Mouse (Mus musculus) embryonic fibroblast, embryonic 13.5 days (primary cell): ENCODE data around the gene Hsdl1. TPM values are rescaled to one million over a fixed set of nuclear protein-coding genes. Genes with fewer than 3 reads are reported as not detected.

Experiments
- H3K27ac ChIP-seq: 2 replicates; pipeline ENCODE4 v1.5.1; 2012; ENCODE audit warnings: low read length, control low read depth, inconsistent platforms; ENCODE audit not compliant: insufficient read depth
- H3K4me1 ChIP-seq: 2 replicates; pipeline ENCODE4 v1.6.1; 2011; ENCODE audit warnings: low read length; ENCODE audit not compliant: control insufficient read depth, insufficient read depth
- H3K4me3 ChIP-seq: 2 replicates; pipeline ENCODE4 v1.5.1; 2011; ENCODE audit warnings: mild to moderate bottlenecking, control low read depth, low read length; ENCODE audit not compliant: insufficient read depth
- CTCF ChIP-seq: IDR thresholded peaks from 2 replicates; pipeline ENCODE4 v1.5.1; 2011; ENCODE audit warnings: mild to moderate bottlenecking, control low read depth, low read length, moderate library complexity, borderline replicate concordance; ENCODE audit not compliant: insufficient read depth
- POLR2A ChIP-seq: IDR thresholded peaks from 2 replicates; pipeline ENCODE4 v1.6.1; 2011; ENCODE audit warnings: low read depth, mild to moderate bottlenecking, control low read depth, low read length, moderate library complexity
- polyA plus RNA-seq: library from polyadenylated mRNA; stranded (reverse); fragments of >200 nt; gene quantifications from 2 replicates; pipeline ENCODE4 v1.2.4, GENCODE M21; 2011; ENCODE audit warnings: low read depth; ENCODE audit not compliant: missing spikeins, insufficient read length

Gene Hsdl1
- polyA plus RNA-seq, 1 experiment = 7.5 TPM

DNA sequence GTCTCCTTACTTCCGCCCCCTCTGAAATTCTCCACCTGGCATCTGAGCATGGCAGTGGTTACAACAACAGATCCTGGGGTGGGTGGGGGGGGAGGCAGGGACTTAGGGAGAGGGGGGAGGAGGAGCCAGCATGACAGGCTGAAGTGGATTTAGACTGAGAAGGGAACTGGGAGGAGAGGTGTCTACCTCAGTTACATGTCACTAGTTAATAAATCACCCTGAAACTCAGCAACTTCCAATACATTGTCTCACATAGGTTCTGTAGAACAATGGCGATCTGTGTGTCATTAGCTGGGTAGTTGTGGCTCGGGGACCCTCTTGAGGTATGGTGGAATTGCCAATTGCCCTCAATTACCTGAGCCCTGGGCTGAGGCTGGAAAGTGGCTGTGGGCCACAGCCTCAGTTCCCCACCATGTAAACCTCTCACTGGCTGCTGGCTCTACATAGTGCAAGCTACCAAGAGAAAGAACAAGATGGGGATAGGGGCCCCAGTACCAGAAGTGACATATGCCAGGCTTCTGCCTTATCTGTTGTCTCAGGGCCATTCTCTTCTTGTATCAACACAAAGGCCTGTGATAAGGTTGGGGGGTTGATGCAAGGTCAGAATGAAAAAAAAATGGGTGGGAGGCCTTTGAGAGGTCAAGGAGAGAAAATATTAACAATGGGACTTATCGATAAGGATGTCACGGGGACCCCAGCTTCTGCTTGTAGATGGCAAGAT is 5.6 kb upstream of the Hsdl1 start:
- H3K27ac ChIP-seq = no peak overlapping the region
- TF ChIP-seq CTCF (no peak), POLR2A (no peak)
- H3K4me1 ChIP-seq = no peaks in the 10 kb centered on the region
- no peak overlapping the region for H3K4me3 ChIP-seq

DNA sequence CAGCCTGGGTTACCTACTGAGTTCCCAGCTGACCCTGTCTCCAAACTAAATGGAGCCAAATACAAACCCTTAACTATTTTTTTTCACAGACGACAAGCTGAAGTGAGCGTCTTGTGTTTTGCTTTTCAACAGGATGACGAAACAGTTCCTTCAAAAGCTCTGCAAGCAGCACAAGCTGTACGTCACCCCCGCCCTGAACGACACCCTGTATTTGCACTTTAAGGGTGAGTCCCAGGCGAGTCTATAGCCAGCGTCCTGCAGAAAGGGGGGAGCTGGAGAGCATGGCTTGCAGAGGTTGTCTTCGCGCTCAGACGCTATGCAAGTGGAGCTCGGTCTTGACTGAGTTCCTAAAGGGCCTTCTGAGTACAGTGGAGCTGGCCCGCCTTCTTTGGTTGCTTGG is 4.1 kb upstream of the Hsdl1 start:
- TF ChIP-seq POLR2A (no peak), CTCF (no peak)
- H3K4me3 ChIP-seq = no peak overlapping the region

DNA sequence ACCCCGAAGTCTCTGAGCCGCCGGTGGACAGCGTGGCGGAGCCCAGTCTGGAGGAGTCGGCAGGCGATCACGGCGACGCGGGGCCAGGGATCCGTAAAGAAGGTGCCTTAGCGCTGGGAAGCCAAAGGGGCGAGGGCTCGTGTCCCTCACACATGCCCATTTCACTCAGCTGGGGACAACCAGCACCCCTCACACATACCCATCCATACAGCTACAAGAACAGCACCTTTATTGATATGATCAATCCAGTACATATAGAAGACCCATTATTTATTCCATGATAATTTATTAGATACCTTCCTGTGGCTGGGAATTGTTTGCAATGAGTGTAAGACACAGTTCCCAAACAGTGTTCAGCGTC is 363 bp upstream of the Hsdl1 start:
- Histone ChIP-seq H3K27ac (no peak overlapping the region), H3K4me1 (no peaks in the 10 kb centered on the region), H3K4me3 (peak overlapping the region; percentile 34)
- TF ChIP-seq POLR2A (no peak), CTCF (no peak)

More for the DNA sequence above, 4.1 kb upstream of the Hsdl1 start:
- Histone ChIP-seq H3K27ac (no peak overlapping the region), H3K4me1 (no peaks in the 10 kb centered on the region)

DNA sequence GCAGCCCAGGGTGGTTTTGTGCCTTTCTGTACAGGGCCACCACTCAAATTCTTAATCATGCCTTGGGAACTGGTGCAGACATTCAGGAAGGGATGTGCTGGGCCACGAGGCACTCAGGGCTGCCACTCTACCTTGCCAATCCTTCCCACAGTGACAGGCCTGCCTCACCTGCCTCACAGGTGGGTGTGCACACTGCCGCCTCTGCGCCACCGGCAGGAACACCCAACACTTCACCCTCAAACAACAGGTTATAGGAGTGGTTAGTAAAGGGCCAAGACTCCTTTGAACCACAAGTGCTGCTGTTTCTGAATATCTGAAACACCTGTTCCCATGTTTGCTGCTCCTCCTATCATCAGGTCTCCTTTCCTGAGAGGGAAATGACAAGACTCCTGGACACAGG is 2.6 kb downstream of the Hsdl1 start:
- no peak overlapping the region for H3K4me3 ChIP-seq
- no peak for TF ChIP-seq POLR2A
- TF ChIP-seq CTCF = no peak
- no peak overlapping the region for H3K27ac ChIP-seq
- H3K4me1 ChIP-seq = no peaks in the 10 kb centered on the region

DNA sequence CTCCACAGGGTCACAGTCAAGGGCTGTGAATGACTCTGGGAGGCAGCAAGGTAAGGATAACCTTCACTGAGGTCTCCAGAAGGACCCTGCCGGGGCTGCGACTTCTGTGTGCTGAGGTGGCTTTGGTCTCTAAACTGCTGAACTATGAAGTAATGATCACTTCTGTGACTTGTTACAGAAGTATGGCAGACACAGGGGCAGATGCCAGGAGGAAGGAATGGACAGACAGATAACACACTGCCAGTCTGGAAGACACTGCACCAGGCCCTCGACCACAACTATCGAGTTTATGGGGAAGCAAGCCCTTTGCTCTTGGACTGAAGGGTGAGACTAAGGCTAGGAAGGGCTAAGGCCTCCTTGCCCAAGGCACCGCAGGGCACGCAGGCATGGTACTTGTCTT is 3.8 kb downstream of the Hsdl1 start:
- Histone ChIP-seq H3K4me3 (no peak overlapping the region), H3K27ac (no peak overlapping the region), H3K4me1 (no peaks in the 10 kb centered on the region)
- TF ChIP-seq CTCF = no peak
- no peak for TF ChIP-seq POLR2A

DNA sequence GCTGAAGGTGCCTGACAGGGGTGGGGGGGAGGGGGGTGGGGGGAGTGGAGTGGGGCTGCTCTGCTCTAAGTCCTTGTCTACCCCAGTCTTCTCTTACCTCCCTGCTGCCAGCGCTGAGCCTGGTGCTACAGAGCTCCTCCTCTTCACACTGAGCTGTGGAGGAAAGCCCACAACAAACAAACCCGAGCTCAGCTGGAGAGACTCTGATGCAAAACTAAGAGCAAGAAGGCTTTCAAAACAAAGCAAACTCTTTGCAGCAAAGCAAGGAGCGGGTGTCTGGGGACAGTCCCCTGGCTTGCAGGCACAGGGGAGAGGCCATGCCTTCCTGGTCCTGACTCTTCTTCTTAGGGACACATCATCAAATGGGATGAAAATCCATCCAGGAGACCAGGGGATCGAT is 5.1 kb downstream of the Hsdl1 start:
- no peaks in the 10 kb centered on the region for H3K4me1 ChIP-seq
- TF ChIP-seq CTCF = no peak
- no peak for TF ChIP-seq POLR2A
- no peak overlapping the region for H3K4me3 ChIP-seq
- no peak overlapping the region for H3K27ac ChIP-seq

DNA sequence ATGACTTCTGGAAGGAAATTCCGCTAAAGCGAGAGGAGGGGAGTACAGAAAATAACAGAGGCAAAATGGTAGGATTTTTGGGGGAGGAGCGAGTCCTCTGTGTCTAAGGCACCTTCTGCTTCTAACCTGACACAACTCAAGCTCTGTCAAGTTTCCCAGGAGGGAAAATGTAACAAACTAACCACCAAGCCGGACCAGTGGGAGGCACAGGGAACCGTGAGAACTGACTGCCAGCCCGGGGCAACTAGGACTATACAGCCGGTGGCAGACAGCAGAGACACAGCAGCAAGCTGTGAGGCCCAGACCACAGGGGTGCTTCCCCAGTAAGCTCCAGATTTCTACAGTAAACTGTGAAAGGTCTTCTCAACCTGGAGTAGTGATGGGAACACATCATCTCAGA is 6.0 kb downstream of the Hsdl1 start:
- no peak overlapping the region for H3K27ac ChIP-seq
- TF ChIP-seq CTCF (no peak), POLR2A (no peak)
- H3K4me1 ChIP-seq = no peaks in the 10 kb centered on the region
- no peak overlapping the region for H3K4me3 ChIP-seq

DNA sequence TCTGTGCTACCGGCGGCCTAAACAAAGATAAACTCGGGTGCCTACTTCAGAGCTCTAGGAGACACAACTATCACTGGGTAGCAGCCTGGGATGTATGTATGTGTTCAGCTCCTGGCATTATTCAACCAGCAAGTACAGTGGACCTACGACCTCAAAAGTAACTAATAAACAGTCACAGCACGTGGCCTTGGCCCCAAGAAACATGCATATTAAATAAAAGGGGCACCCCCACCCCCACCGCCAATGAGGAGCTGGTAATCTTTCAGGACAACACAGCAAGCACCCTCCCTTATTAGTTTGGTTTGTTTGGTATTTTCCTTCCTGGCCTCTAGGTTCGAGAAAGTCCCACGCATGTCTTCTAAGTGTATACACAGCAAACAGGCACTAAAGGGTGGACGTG is 6.7 kb downstream of the Hsdl1 start:
- H3K27ac ChIP-seq = no peak overlapping the region
- no peaks in the 10 kb centered on the region for H3K4me1 ChIP-seq
- no peak overlapping the region for H3K4me3 ChIP-seq
- no peak for TF ChIP-seq POLR2A
- no peak for TF ChIP-seq CTCF

DNA sequence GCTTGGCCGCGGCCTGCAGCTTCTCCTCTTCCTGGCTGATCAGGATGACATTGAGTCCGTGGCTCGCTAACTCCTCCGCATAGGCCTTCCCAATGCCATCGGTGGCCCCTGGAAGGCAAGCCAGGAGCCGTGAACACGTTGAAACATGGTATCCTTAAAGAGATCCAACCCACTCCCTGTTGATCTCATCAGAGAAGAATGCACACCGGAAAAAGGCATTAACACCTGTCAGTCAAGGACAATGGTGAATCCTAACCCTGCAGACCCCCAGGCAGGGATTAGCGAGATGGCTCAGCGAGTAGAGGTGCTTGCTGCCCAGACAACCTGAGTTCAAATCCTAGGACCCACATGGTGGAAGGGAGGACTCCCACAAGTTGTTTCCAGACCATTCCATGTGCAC is 8.6 kb downstream of the Hsdl1 start:
- Histone ChIP-seq H3K4me3 (no peak overlapping the region), H3K4me1 (no peaks in the 10 kb centered on the region), H3K27ac (no peak overlapping the region)
- TF ChIP-seq CTCF = no peak
- no peak for TF ChIP-seq POLR2A

DNA sequence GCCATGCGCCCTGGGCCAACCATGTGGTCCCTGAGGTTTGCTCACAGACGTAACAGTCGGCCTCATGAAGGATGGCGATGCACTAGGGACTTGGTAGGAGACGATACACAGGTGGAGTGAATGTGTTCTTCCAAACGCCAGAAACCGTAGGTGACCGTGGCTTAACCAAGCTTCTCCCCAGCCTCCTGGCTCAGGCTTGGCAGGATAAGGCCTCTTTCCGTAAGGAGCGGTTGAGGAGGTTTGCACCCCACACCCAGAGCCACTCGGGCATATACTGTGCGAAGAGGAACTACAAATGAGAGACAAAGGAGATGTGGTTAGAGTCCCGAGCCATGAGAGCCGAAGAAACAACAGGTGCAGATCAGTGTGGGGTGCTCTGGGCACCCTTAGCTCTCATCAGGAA is 11.1 kb downstream of the Hsdl1 start:
- H3K27ac ChIP-seq = no peak overlapping the region
- no peak for TF ChIP-seq CTCF
- TF ChIP-seq POLR2A = no peak

DNA sequence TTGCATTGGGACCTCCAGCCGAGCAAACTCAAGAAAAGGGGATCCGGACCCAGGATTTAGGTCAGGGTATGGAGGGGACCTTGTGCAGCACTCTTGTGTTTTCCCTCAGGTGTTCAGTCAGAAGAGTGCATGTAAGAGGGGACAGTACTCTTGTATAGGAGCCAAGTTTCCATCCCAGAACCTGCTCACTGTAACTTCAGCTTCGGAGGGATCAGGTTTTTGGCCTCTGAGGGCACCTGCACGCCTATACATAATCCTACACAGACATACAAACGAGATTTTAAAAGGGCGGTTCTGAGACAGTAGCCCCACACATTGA is 15.6 kb downstream of the Hsdl1 start:
- no peaks in the 10 kb centered on the region for H3K4me1 ChIP-seq
- no peak overlapping the region for H3K27ac ChIP-seq
- H3K4me3 ChIP-seq = no peak overlapping the region
- no peak for TF ChIP-seq CTCF
- no peak for TF ChIP-seq POLR2A

More for the DNA sequence above, 11.1 kb downstream of the Hsdl1 start:
- no peak overlapping the region for H3K4me3 ChIP-seq
- H3K4me1 ChIP-seq = no peaks in the 10 kb centered on the region
